Mouse (Mus musculus) liver, embryonic 14.5 days (tissue): ENCODE measurements around the gene Tnpo2. TPM values are rescaled to one million over a fixed set of nuclear protein-coding genes. Genes with fewer than 3 reads are reported as not detected.

Source experiments
- ATAC-seq: fragments of 200-750 bp; cut with Nextera tagmentation; 2 replicates; pipeline ENCODE4 v1.8.0; 2017; ENCODE audit warnings: moderate number of reproducible peaks, mild to moderate bottlenecking, moderate library complexity; ENCODE audit not compliant: insufficient read depth
- DNase-seq, 3 experiments: peaks; one replicate each; pipeline ENCODE4 v3.0.0-alpha.2; 2012 to 2013; ENCODE audit warnings: low read depth in 3 of 3, low spot score in 3 of 3
- H3K27ac ChIP-seq: fragments of 300-500 bp; sonication (generic); 2 replicates; pipeline ENCODE4 v1.5.1; 2014; ENCODE audit warnings: moderate library complexity, mild to moderate bottlenecking, control low read depth, inconsistent platforms
- H3K27me3 ChIP-seq: fragments of 300-500 bp; sonication (generic); 2 replicates; pipeline ENCODE4 v1.6.1; 2014; ENCODE audit warnings: mild to moderate bottlenecking, low read length, moderate library complexity; ENCODE audit not compliant: control insufficient read depth, insufficient read depth
- H3K36me3 ChIP-seq: fragments of 300-500 bp; sonication (generic); replicated peaks from 2 replicates; pipeline ENCODE4 v1.6.1; 2014; ENCODE audit warnings: low read depth; ENCODE audit not compliant: control insufficient read depth, insufficient read depth
- H3K4me1 ChIP-seq, 2 experiments: fragments of 200-500 bp in 1 of 2; fragments of 300-500 bp in 1 of 2; sonication (generic) in 1 of 2; replicated peaks; 2 replicates each; pipeline ENCODE4 v1.6.1; 2012 to 2014; ENCODE audit warnings: antibody characterized with exemption in 1 of 2, inconsistent platforms in 1 of 2, low read length in 1 of 2; ENCODE audit not compliant: control insufficient read depth in 2 of 2, insufficient read depth in 2 of 2
- H3K4me2 ChIP-seq: fragments of 300-500 bp; sonication (generic); 2 replicates; pipeline ENCODE4 v1.6.1; 2014; ENCODE audit warnings: low read depth, mild to moderate bottlenecking, control low read depth, moderate library complexity
- H3K4me3 ChIP-seq, 2 experiments: fragments of 200-500 bp in 1 of 2; fragments of 300-500 bp in 1 of 2; sonication (generic) in 1 of 2; 2 replicates each; pipeline ENCODE4 v1.5.1; 2012 to 2014; ENCODE audit warnings: low read depth in 2 of 2, low read length in 2 of 2, mild to moderate bottlenecking in 2 of 2, control low read depth in 1 of 2, inconsistent platforms in 1 of 2, moderate library complexity in 1 of 2; ENCODE audit not compliant: insufficient read depth in 1 of 2
- H3K9ac ChIP-seq: fragments of 300-500 bp; sonication (generic); replicated peaks from 2 replicates; pipeline ENCODE4 v1.6.1; 2014; ENCODE audit warnings: mild to moderate bottlenecking, control low read depth, moderate library complexity
- H3K9me3 ChIP-seq: fragments of 300-500 bp; sonication (generic); 2 replicates; pipeline ENCODE4 v1.6.1; 2016; ENCODE audit warnings: low read length, mixed read lengths; ENCODE audit not compliant: control insufficient read depth
- CTCF ChIP-seq: IDR thresholded peaks from 2 replicates; pipeline ENCODE4 v1.5.1; 2016; ENCODE audit warnings: antibody characterized with exemption, low read depth, control low read depth
- EP300 ChIP-seq: IDR thresholded peaks from 2 replicates; pipeline ENCODE4 v1.6.1; 2016; ENCODE audit warnings: antibody characterized with exemption, low read depth
- WGBS: fragments of 180-500 bp; shearing (Covaris S2); extraction: QIAGEN DNeasy Blood & Tissue Kit; methylation state at CpG from one replicate; pipeline ENCODE4 v1.1.7; 2014; ENCODE audit not compliant: insufficient replicate concordance; 5-methylcytosine and 5-hydroxymethylcytosine counted together
- polyA plus RNA-seq, 2 experiments: library from polyadenylated mRNA; depleted of rRNA in 1 of 2; stranded (reverse) in 1 of 2; unstranded in 1 of 2; fragments of >200 nt; fragmentation: Nextera tagmentation in 1 of 2; extraction: Ambion mirVana in 1 of 2; gene quantifications; 2 replicates each; pipeline versions ENCODE4 v1.2.1 to v1.2.3; 2012 to 2014

Tnpo2 gene
- polyA plus RNA-seq, 2 experiments: 9.9 to 25.2 TPM

GRCm38 (mm10) chr8:85088771-85089170 is 52.1 kb downstream of the Tnpo2 start:
- DNase-seq (no peak), ATAC-seq (no peak)
- H3K9ac ChIP-seq: no peak overlapping the region
- no peaks in the 10 kb centered on the region for H3K27me3 ChIP-seq
- H3K27ac ChIP-seq: no peak overlapping the region
- H3K4me2 ChIP-seq: no peak overlapping the region
- H3K36me3 ChIP-seq: no peaks in the 10 kb centered on the region; the same call in none of the 2 replicates
- 56% methylated on average over 2 of the region's 2 CpGs for WGBS
- no peak overlapping the region for H3K4me3 ChIP-seq
- peaks cover 2 to 7% of the 10 kb centered on the region in 2 experiments; a peak in 2 of 4 replicates for H3K4me1 ChIP-seq
- no peaks in the 10 kb centered on the region for H3K9me3 ChIP-seq
- TF ChIP-seq EP300 (no peak), CTCF (no peak)

DNA sequence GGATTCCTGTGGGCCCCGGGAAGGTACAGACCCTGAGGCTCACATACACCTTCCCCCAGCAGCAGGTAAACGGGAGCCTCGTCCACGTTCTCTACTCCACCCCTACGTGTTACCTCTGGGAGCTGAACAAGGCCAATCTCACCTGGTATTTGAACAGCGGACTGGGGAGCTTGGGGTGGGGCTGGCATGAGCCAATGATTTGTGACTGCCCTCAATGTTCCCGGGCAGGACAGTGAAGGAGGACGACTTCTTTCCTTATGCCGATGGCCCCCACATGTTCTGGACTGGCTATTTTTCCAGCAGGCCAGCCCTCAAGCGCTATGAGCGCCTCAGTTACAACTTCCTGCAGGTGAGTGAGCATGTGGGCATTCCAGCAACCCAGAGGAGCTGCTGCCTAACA is 54.1 kb downstream of the Tnpo2 start:
- no peaks in the 10 kb centered on the region; the same call in none of the 2 replicates for H3K36me3 ChIP-seq
- ATAC-seq (no peak), DNase-seq (no peak)
- H3K27ac ChIP-seq: no peak overlapping the region
- H3K27me3 ChIP-seq: no peaks in the 10 kb centered on the region
- TF ChIP-seq CTCF: no peak
- no peak for TF ChIP-seq EP300
- H3K4me2 ChIP-seq: no peak overlapping the region
- H3K4me3 ChIP-seq: no peak overlapping the region
- H3K9me3 ChIP-seq: no peaks in the 10 kb centered on the region
- no peak overlapping the region for H3K9ac ChIP-seq
- no peaks in the 10 kb centered on the region for H3K4me1 ChIP-seq
- WGBS: 80% methylated on average over 11 of the region's 11 CpGs

DNA sequence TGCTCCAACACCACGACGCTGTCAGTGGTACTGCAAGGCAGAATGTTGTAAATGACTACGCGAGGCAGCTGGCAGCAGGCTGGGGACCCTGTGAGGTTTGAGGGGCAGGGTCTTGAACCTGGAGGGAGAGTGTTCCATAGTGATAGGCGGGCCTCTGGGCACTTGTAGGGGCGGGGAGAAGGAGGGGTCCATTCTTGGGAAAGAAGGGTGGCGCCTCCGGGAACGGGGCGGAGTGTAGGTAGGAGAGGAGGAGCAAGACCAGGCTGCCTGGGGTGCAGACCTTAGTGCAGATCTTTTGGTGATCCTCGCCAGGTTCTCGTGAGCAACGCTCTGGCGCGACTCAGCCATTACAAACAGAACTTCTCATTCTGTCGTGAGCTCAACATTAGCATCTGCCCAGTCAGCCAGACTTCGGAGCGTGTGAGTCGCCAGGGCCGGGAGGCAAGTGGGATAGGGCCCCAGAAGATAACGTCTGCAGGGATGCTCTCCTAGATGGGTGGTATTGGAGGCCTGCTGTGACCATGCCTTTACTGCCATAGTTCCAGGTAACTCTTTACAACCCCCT is 54.9 kb downstream of the Tnpo2 start:
- no peaks in the 10 kb centered on the region for H3K27me3 ChIP-seq
- TF ChIP-seq CTCF: no peak
- TF ChIP-seq EP300: no peak
- ATAC-seq (no peak), DNase-seq (no peak)
- no peaks in the 10 kb centered on the region; the same call in none of the 2 replicates for H3K36me3 ChIP-seq
- WGBS: 67% methylated on average over 21 of the region's 21 CpGs
- H3K9ac ChIP-seq: no peak overlapping the region
- H3K4me2 ChIP-seq: no peak overlapping the region
- H3K9me3 ChIP-seq: no peaks in the 10 kb centered on the region
- no peak overlapping the region for H3K4me3 ChIP-seq
- no peaks in the 10 kb centered on the region for H3K4me1 ChIP-seq
- H3K27ac ChIP-seq: no peak overlapping the region

DNA sequence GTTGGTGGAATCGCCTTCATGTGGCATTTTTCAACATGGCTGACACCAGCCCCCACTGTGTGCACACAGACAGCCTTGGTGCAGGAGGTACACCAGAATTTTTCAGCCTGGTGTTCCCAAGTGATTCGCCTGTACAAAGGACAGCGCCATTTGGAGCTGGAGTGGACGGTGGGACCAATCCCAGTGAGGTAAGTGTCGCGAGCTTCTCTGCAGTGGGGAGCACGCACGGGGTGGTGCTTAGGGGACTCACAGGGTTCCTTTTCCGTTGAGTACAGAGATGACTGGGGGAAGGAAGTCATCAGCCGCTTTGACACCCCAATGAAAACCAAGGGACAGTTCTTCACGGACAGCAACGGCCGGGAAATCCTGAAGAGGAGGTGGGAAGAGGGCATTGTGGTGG is 58.3 kb downstream of the Tnpo2 start:
- H3K27me3 ChIP-seq: no peaks in the 10 kb centered on the region
- TF ChIP-seq EP300 (no peak), CTCF (no peak)
- H3K9ac ChIP-seq: no peak overlapping the region
- DNase-seq (no peak), ATAC-seq (no peak)
- H3K36me3 ChIP-seq: peaks cover 4% of the 10 kb centered on the region
- H3K4me2 ChIP-seq: no peak overlapping the region
- H3K4me1 ChIP-seq: no peaks in the 10 kb centered on the region
- no peak overlapping the region for H3K4me3 ChIP-seq
- no peaks in the 10 kb centered on the region for H3K9me3 ChIP-seq
- H3K27ac ChIP-seq: no peak overlapping the region
- WGBS: 81% methylated on average over 13 of the region's 13 CpGs

DNA sequence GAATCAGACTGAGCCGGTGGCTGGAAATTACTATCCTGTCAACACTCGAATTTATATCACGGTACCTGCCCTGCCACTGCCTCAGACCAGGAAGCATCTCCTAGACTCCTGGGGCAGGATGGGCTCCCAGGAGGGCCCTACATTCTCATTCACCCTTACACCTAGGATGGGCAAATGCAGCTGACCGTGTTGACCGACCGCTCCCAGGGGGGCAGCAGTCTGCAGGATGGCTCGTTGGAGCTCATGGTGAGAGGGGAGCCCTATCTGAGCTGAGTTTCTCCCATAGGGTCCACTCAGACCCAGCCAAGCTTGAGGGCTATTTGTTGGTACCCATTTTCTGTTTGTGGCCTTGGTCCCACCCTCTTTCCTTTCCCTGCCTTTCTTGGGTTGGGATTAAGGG is 58.9 kb downstream of the Tnpo2 start:
- WGBS: 80% methylated on average over 7 of the region's 7 CpGs
- Histone ChIP-seq H3K4me1 (no peaks in the 10 kb centered on the region), H3K9ac (no peak overlapping the region), H3K27ac (no peak overlapping the region), H3K4me2 (no peak overlapping the region), H3K4me3 (no peak overlapping the region), H3K36me3 (peaks cover 4% of the 10 kb centered on the region), H3K9me3 (no peaks in the 10 kb centered on the region), H3K27me3 (no peaks in the 10 kb centered on the region)
- ATAC-seq: no peak
- DNase-seq: no peak
- TF ChIP-seq CTCF: no peak
- TF ChIP-seq EP300: no peak
